Mouse (Mus musculus) liver, embryonic 11.5 days (tissue): ENCODE measurements around the gene Ccnyl1. TPM values are rescaled to one million over a fixed set of nuclear protein-coding genes. Genes with fewer than 3 reads are reported as not detected.

ENCODE experiments used
- ATAC-seq: fragments of 200-750 bp; cut with Nextera tagmentation; replicated peaks from 2 replicates; pipeline ENCODE4 v1.8.0; 2017; ENCODE audit warnings: moderate number of reproducible peaks, mild to moderate bottlenecking, moderate TSS enrichment, moderate library complexity; ENCODE audit not compliant: low FRiP score
- DNase-seq: peaks from one replicate; pipeline ENCODE4 v3.0.0-alpha.2; 2017; ENCODE audit warnings: low spot score
- H3K27ac ChIP-seq: fragments of 300-500 bp; sonication (generic); 2 replicates; pipeline ENCODE4 v1.5.1; 2014; ENCODE audit warnings: mild to moderate bottlenecking, low read depth, low read length, control low read depth
- H3K27me3 ChIP-seq: fragments of 300-500 bp; sonication (generic); replicated peaks from 2 replicates; pipeline ENCODE4 v1.6.1; 2014; ENCODE audit warnings: low read length, mixed read lengths; ENCODE audit not compliant: control insufficient read depth, insufficient read depth
- H3K36me3 ChIP-seq: fragments of 300-500 bp; sonication (generic); 2 replicates; pipeline ENCODE4 v1.6.1; 2014; ENCODE audit warnings: mild to moderate bottlenecking, low read length, moderate library complexity, mixed read lengths; ENCODE audit not compliant: control insufficient read depth, insufficient read depth
- H3K4me1 ChIP-seq: fragments of 300-500 bp; sonication (generic); replicated peaks from 2 replicates; pipeline ENCODE4 v1.6.1; 2014; ENCODE audit warnings: low read length, mixed read lengths; ENCODE audit not compliant: control insufficient read depth, insufficient read depth
- H3K4me2 ChIP-seq: fragments of 300-500 bp; sonication (generic); 2 replicates; pipeline ENCODE4 v1.6.1; 2014; ENCODE audit warnings: mild to moderate bottlenecking, control low read depth, moderate library complexity
- H3K4me3 ChIP-seq: fragments of 300-500 bp; sonication (generic); 2 replicates; pipeline ENCODE4 v1.5.1; 2014; ENCODE audit warnings: low read depth, low read length, control low read depth
- H3K9ac ChIP-seq: fragments of 300-500 bp; sonication (generic); 2 replicates; pipeline ENCODE4 v1.6.1; 2014; ENCODE audit warnings: low read depth, low read length, control low read depth
- H3K9me3 ChIP-seq: fragments of 300-500 bp; sonication (generic); 2 replicates; pipeline ENCODE4 v1.6.1; 2016; ENCODE audit warnings: low read length, inconsistent platforms, mixed read lengths; ENCODE audit not compliant: control insufficient read depth
- WGBS: fragments of 180-500 bp; shearing (Covaris S2); extraction: QIAGEN DNeasy Blood & Tissue Kit; methylation state at CpG from one replicate; pipeline ENCODE4 v1.1.7; 2014; 5-methylcytosine and 5-hydroxymethylcytosine counted together
- polyA plus RNA-seq: library from polyadenylated mRNA; unstranded; fragments of >200 nt; fragmentation: Nextera tagmentation; extraction: Ambion mirVana; gene quantifications from 2 replicates; pipeline ENCODE4 v1.2.1, GENCODE M21; 2014

The Ccnyl1 gene
- polyA plus RNA-seq, 1 experiment from 2014 or later = 4.7 TPM

- H3K36me3 ChIP-seq = no peaks in the 10 kb centered on the region
- peak overlapping the region; percentile 40; the same call in 1 of the 2 replicates for H3K27ac ChIP-seq
- ATAC-seq (no peak), DNase-seq (no peak)
- no peaks in the 10 kb centered on the region for H3K27me3 ChIP-seq
- H3K4me1 ChIP-seq = peaks cover 3% of the 10 kb centered on the region
- H3K9ac ChIP-seq = peak overlapping the region; percentile 73
- 22% methylated on average over 9 of the region's 9 CpGs for WGBS
- peak overlapping the region; percentile 79 for H3K4me2 ChIP-seq
- peak overlapping the region; percentile 72 for H3K4me3 ChIP-seq
- no peaks in the 10 kb centered on the region for H3K9me3 ChIP-seq
Observed at GRCm38 (mm10) chr1:64689561-64690212, 568 bp upstream of the Ccnyl1 start.

DNA sequence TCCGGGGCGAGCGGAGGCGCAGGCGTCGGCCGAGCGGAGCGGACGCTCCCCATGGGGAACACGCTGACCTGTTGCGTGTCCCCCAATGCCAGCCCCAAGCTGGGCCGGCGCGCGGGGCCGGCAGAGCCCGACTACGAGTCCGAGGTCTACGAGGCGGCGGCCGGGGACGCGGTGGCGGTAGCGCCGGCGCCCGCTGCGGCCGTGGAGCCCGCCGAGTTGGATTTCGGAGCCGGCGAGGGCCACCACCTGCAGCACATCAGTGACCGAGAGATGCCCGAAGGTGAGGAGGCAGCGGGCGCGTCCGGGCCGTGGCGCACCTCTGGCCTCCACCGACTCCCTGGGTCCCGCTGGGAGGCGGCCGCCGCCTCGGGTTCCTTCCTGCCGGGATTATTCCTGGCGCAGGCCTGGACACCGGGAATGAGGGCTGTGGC is 881 bp downstream of the Ccnyl1 start:
- Histone ChIP-seq H3K4me3 (peak overlapping the region; percentile 72), H3K9me3 (no peaks in the 10 kb centered on the region), H3K27ac (peak overlapping the region; percentile 40; the same call in 1 of the 2 replicates), H3K9ac (peak overlapping the region; percentile 79), H3K27me3 (no peaks in the 10 kb centered on the region), H3K36me3 (no peaks in the 10 kb centered on the region), H3K4me2 (peak overlapping the region; percentile 67), H3K4me1 (peaks cover 3% of the 10 kb centered on the region)
- ATAC-seq = peak; percentile 2; the same call in 1 of the 2 replicates
- DNase-seq = peak; percentile 62
- WGBS = under 1% methylated on average over 45 of the region's 55 CpGs

DNA sequence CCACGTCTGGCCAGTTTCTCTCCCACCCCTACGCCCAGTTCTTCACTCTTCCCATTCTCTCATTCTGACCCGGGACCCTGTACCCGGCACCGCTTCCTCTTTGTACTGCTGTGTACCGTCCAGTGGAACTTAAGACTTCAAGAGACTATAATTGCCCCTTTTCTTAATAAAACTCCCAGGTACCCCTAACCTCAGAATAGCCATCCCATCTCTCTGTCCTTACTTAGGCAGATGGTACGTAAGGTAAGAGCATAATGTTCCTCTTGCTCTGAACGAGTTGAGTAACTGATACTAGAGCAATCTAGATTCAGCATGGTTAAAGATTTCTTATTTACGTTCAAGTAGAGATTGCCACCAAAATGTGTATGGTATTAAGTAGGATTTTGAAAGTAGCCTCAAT is 1.3 kb downstream of the Ccnyl1 start:
- Histone ChIP-seq H3K4me1 (peaks cover 3% of the 10 kb centered on the region), H3K36me3 (no peaks in the 10 kb centered on the region), H3K9me3 (no peaks in the 10 kb centered on the region), H3K4me3 (peak overlapping the region; percentile 72), H3K27ac (no peak overlapping the region), H3K4me2 (peak overlapping the region; percentile 67), H3K27me3 (no peaks in the 10 kb centered on the region), H3K9ac (peak overlapping the region; percentile 79)
- ATAC-seq = no peak
- 6% methylated on average over 9 of the region's 9 CpGs for WGBS
- DNase-seq = no peak

DNA sequence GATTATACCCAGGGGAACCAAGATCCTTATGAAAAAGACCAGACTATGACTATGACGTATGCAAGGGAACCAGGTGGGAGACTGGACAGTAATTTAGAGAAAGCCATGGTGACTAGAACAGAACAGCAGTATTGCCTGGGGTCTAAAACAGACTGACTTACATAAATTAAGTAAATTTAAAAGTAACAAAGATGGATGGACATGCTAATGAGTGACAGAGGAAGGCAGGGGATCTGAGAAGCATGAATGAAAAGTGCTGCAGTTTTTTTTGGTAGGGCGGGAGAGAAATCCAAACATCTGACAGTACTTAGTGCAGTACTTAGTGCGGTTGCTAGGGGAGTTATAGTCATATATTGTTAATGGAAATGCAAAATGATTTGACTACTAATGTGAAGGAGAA is 4.9 kb downstream of the Ccnyl1 start:
- Histone ChIP-seq H3K4me2 (no peak overlapping the region), H3K27me3 (no peaks in the 10 kb centered on the region), H3K27ac (no peak overlapping the region), H3K9ac (no peak overlapping the region), H3K36me3 (no peaks in the 10 kb centered on the region), H3K9me3 (no peaks in the 10 kb centered on the region), H3K4me3 (no peak overlapping the region), H3K4me1 (peaks cover 3% of the 10 kb centered on the region)
- ATAC-seq (no peak), DNase-seq (no peak)
- WGBS = 83% methylated on average over 3 of the region's 3 CpGs

DNA sequence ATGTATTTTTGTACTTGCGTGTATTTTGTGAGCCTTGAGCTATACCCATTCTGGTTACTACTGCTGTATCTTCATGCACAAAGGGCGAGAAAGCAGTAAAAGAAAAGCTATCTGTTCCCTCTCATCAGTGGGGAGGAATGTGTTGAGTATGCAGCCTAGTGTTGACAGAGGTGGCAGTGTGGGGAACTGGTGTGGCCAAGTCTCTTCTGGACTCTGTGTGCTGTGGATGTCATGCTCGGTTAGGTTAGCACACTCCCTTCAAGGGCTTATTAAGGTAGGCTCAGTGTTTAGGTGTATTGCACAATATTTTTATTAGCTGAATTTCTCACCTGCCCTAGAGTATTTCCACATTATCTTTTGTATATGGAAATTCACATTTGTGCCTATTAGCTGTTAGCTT is 11.5 kb downstream of the Ccnyl1 start:
- ATAC-seq (no peak), DNase-seq (no peak)
- Histone ChIP-seq H3K27ac (no peak overlapping the region), H3K4me1 (no peaks in the 10 kb centered on the region), H3K27me3 (no peaks in the 10 kb centered on the region), H3K9me3 (no peaks in the 10 kb centered on the region), H3K4me3 (no peak overlapping the region), H3K9ac (no peak overlapping the region), H3K36me3 (0 out of 2 replicates have a peak, but pooled peaks cover 5% of the 10 kb centered on the region), H3K4me2 (no peak overlapping the region)
- 72% methylated on average over 3 of the region's 3 CpGs for WGBS

DNA sequence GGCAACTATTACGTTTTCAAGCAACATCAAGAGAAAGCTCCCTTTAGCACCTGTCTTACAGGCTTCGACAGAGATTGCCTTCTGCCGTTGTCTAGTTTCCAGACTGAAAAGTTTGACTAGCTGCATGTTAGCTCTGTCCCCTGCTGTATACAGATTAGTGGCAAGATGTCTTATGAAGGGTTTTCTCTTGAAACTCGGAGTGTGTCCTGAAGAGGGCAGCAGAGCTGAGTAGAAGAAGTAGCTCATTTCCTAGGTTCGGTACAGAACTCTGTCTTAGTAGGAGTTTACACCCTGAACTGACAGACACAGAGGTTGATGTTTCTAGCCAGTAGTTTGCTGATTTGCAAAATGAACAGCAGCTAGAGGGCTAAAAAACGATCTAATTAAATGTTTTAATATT is 15.0 kb downstream of the Ccnyl1 start:
- no peak overlapping the region for H3K27ac ChIP-seq
- H3K36me3 ChIP-seq = 0 out of 2 replicates have a peak, but pooled peaks cover 5% of the 10 kb centered on the region
- H3K9me3 ChIP-seq = no peaks in the 10 kb centered on the region
- 39% methylated on average over 6 of the region's 6 CpGs for WGBS
- ATAC-seq = peak; percentile 61; the same call in 1 of the 2 replicates
- no peak overlapping the region for H3K9ac ChIP-seq
- no peak overlapping the region for H3K4me3 ChIP-seq
- DNase-seq = no peak
- no peak overlapping the region for H3K4me2 ChIP-seq
- H3K27me3 ChIP-seq = no peaks in the 10 kb centered on the region
- H3K4me1 ChIP-seq = no peaks in the 10 kb centered on the region

DNA sequence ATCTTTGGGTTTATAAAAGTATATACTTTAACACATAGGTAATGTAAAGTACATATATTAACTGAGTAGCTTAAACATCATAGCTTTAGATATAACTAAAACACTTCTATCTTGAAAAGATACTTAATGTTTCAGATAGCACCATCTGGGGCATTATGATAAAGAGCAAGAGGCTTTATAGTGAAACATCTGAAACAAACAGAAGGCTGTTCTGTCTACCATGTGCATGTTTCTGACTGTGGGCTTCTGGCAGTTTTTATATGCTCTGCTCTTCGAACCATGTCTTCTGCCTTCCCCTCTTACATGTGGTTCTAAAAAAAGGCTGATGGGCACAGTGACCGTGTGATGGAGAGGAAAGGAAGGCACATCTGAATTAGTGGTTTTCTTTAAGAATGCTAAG is 16.4 kb downstream of the Ccnyl1 start:
- H3K27me3 ChIP-seq = no peaks in the 10 kb centered on the region
- 0 out of 2 replicates have a peak, but pooled peaks cover 5% of the 10 kb centered on the region for H3K36me3 ChIP-seq
- no peaks in the 10 kb centered on the region for H3K4me1 ChIP-seq
- H3K27ac ChIP-seq = no peak overlapping the region
- H3K4me2 ChIP-seq = no peak overlapping the region
- no peak overlapping the region for H3K9ac ChIP-seq
- 78% methylated on average over 2 of the region's 2 CpGs for WGBS
- DNase-seq (no peak), ATAC-seq (peak; percentile 61; the same call in 1 of the 2 replicates)
- no peaks in the 10 kb centered on the region for H3K9me3 ChIP-seq
- H3K4me3 ChIP-seq = no peak overlapping the region

- no peak for DNase-seq
- Histone ChIP-seq H3K9me3 (no peaks in the 10 kb centered on the region), H3K27ac (no peak overlapping the region), H3K36me3 (no peaks in the 10 kb centered on the region), H3K4me3 (no peak overlapping the region), H3K4me1 (peaks cover 1% of the 10 kb centered on the region), H3K9ac (no peak overlapping the region), H3K4me2 (no peak overlapping the region), H3K27me3 (no peaks in the 10 kb centered on the region)
- 21% methylated on average over 2 of the region's 2 CpGs for WGBS
- ATAC-seq = no peak
Observed at GRCm38 (mm10) chr1:64709891-64710290, 19.6 kb downstream of the Ccnyl1 start.
